Mouse (Mus musculus) midbrain, postnatal 0 days (tissue): ENCODE measurements around the gene F2rl3. TPM values are rescaled to one million over a fixed set of nuclear protein-coding genes. Genes with fewer than 3 reads are reported as not detected.
A peak's percentile ranks its signal among the peaks of the same experiment; 100 is the strongest.

Experiments used
- ATAC-seq: fragments of 200-750 bp; cut with Nextera tagmentation; 2 replicates; pipeline ENCODE4 v1.8.0; 2017; ENCODE audit warnings: moderate number of reproducible peaks, mild to moderate bottlenecking, moderate TSS enrichment, moderate library complexity; ENCODE audit not compliant: low FRiP score
- DNase-seq: peaks from one replicate; pipeline ENCODE4 v3.0.0-alpha.2; 2015; ENCODE audit warnings: low spot score
- H3K27ac ChIP-seq: fragments of 300-500 bp; sonication (generic); 2 replicates; pipeline ENCODE4 v1.5.1; 2014; ENCODE audit warnings: low read depth, mild to moderate bottlenecking, low read length, mixed read lengths
- H3K27me3 ChIP-seq: fragments of 300-500 bp; sonication (generic); 2 replicates; pipeline ENCODE4 v1.6.1; 2014; ENCODE audit warnings: low read length, control low read depth, mixed read lengths; ENCODE audit not compliant: insufficient read depth
- H3K36me3 ChIP-seq: fragments of 300-500 bp; sonication (generic); 2 replicates; pipeline ENCODE4 v1.6.1; 2014; ENCODE audit warnings: low read length, control low read depth, mixed read lengths; ENCODE audit not compliant: insufficient read depth
- H3K4me1 ChIP-seq: fragments of 300-500 bp; sonication (generic); 2 replicates; pipeline ENCODE4 v1.6.1; 2014; ENCODE audit warnings: mild to moderate bottlenecking, control low read depth, antibody characterized with exemption, low read length, mixed read lengths; ENCODE audit not compliant: insufficient read depth
- H3K4me2 ChIP-seq: fragments of 300-500 bp; sonication (generic); 2 replicates; pipeline ENCODE4 v1.6.1; 2014; ENCODE audit warnings: low read depth, mild to moderate bottlenecking, low read length, mixed read lengths; ENCODE audit not compliant: poor library complexity, severe bottlenecking
- H3K4me3 ChIP-seq: fragments of 300-500 bp; sonication (generic); 2 replicates; pipeline ENCODE4 v1.5.1; 2014; ENCODE audit warnings: low read depth, mild to moderate bottlenecking, low read length, moderate library complexity
- H3K9ac ChIP-seq: fragments of 300-500 bp; sonication (generic); replicated peaks from 2 replicates; pipeline ENCODE4 v1.6.1; 2014; ENCODE audit warnings: mild to moderate bottlenecking, low read length, moderate library complexity, mixed read lengths; ENCODE audit not compliant: poor library complexity, severe bottlenecking
- H3K9me3 ChIP-seq: fragments of 300-500 bp; sonication (generic); 2 replicates; pipeline ENCODE4 v1.6.1; 2016; ENCODE audit warnings: low read length, control low read depth
- CTCF ChIP-seq: IDR thresholded peaks from 2 replicates; pipeline ENCODE4 v1.5.1; 2016; ENCODE audit warnings: antibody characterized with exemption, mild to moderate bottlenecking
- WGBS: fragments of 180-500 bp; shearing (Covaris S2); extraction: QIAGEN DNeasy Blood & Tissue Kit; methylation state at CpG from one replicate; pipeline ENCODE4 v1.1.7; 2014; 5-methylcytosine and 5-hydroxymethylcytosine counted together
- polyA plus RNA-seq: library from polyadenylated mRNA; unstranded; fragments of >200 nt; fragmentation: Nextera tagmentation; extraction: Ambion mirVana; gene quantifications from 2 replicates; pipeline ENCODE4 v1.2.1, GENCODE M21; 2015
- total RNA-seq: library from RNA; depleted of rRNA; stranded (reverse); fragments of >200 nt; gene quantifications from 2 replicates; pipeline ENCODE4 v1.2.3, GENCODE M21; 2014

The F2rl3 gene
- total and polyA plus RNA-seq, 2 experiments from 2014 or later: 0.28 to 0.49 TPM

GRCm38 (mm10) chr8:72756771-72757390 lies 4.8 kb upstream of the F2rl3 start:
- Histone ChIP-seq H3K9me3 (no peaks in the 10 kb centered on the region), H3K27me3 (no peaks in the 10 kb centered on the region), H3K4me1 (no peaks in the 10 kb centered on the region), H3K36me3 (peaks cover 54% of the 10 kb centered on the region), H3K9ac (no peak overlapping the region), H3K4me3 (no peak overlapping the region), H3K27ac (no peak overlapping the region), H3K4me2 (no peak overlapping the region)
- no peak for DNase-seq
- no peak for TF ChIP-seq CTCF
- no peak for ATAC-seq
- 97% methylated on average over 34 of the region's 35 CpGs for WGBS

- H3K9ac ChIP-seq: no peak overlapping the region
- H3K4me1 ChIP-seq: no peaks in the 10 kb centered on the region
- no peak for ATAC-seq
- no peaks in the 10 kb centered on the region for H3K27me3 ChIP-seq
- no peak overlapping the region for H3K4me3 ChIP-seq
- no peak for TF ChIP-seq CTCF
- no peak for DNase-seq
- 88% methylated on average over 15 of the region's 15 CpGs for WGBS
- no peak overlapping the region for H3K4me2 ChIP-seq
- H3K27ac ChIP-seq: no peak overlapping the region
- no peaks in the 10 kb centered on the region for H3K9me3 ChIP-seq
- H3K36me3 ChIP-seq: peaks cover 46% of the 10 kb centered on the region
Measured at GRCm38 (mm10) chr8:72757426-72758195, 4.1 kb upstream of the F2rl3 start.

- H3K4me1 ChIP-seq: no peaks in the 10 kb centered on the region
- H3K27me3 ChIP-seq: no peaks in the 10 kb centered on the region
- no peak overlapping the region for H3K9ac ChIP-seq
- H3K4me2 ChIP-seq: no peak overlapping the region
- no peak overlapping the region for H3K27ac ChIP-seq
- H3K4me3 ChIP-seq: no peak overlapping the region
- peaks cover 40% of the 10 kb centered on the region for H3K36me3 ChIP-seq
- TF ChIP-seq CTCF: peak; percentile 53
- no peak for ATAC-seq
- no peak for DNase-seq
- no peaks in the 10 kb centered on the region for H3K9me3 ChIP-seq
Measured at GRCm38 (mm10) chr8:72758310-72758709, 3.4 kb upstream of the F2rl3 start.

DNA sequence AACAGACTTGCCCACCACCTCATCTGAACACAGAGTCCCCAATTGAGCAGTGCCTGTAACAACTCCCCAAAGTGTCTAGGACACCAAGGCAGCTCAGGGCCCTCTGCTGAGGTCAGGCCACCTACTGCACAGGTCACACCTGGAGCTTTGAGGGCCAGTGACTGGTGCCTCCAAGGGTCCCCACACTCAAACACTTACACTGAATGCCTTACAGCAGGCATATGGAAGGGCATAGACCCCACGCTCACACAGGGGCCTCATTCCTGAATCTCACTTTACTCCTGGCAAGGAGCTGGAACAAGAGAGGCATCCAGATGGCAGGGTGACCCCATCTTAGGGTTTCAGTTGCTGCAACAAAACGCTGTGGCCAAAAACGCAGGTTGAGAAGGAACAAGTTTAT lies 1.5 kb upstream of the F2rl3 start:
- ATAC-seq (no peak), DNase-seq (no peak)
- Histone ChIP-seq H3K36me3 (peaks cover 27% of the 10 kb centered on the region), H3K27ac (no peak overlapping the region), H3K4me1 (no peaks in the 10 kb centered on the region), H3K27me3 (no peaks in the 10 kb centered on the region), H3K4me2 (no peak overlapping the region), H3K4me3 (no peak overlapping the region), H3K9me3 (no peaks in the 10 kb centered on the region), H3K9ac (no peak overlapping the region)
- no peak for TF ChIP-seq CTCF
- WGBS: 94% methylated on average over 3 of the region's 3 CpGs

GRCm38 (mm10) chr8:72762306-72762705 lies 626 bp downstream of the F2rl3 start:
- no peak for TF ChIP-seq CTCF
- no peak for ATAC-seq
- Histone ChIP-seq H3K4me1 (no peaks in the 10 kb centered on the region), H3K9ac (no peak overlapping the region), H3K27ac (no peak overlapping the region), H3K27me3 (no peaks in the 10 kb centered on the region), H3K4me3 (no peak overlapping the region), H3K9me3 (no peaks in the 10 kb centered on the region), H3K4me2 (no peak overlapping the region), H3K36me3 (peaks cover 9% of the 10 kb centered on the region)
- 86% methylated on average over 12 of the region's 12 CpGs for WGBS
- DNase-seq: no peak

GRCm38 (mm10) chr8:72765696-72766095 lies 4.0 kb downstream of the F2rl3 start:
- Histone ChIP-seq H3K27ac (no peak overlapping the region), H3K4me2 (no peak overlapping the region), H3K4me3 (no peak overlapping the region), H3K27me3 (no peaks in the 10 kb centered on the region), H3K9ac (no peak overlapping the region), H3K4me1 (no peaks in the 10 kb centered on the region), H3K9me3 (no peaks in the 10 kb centered on the region), H3K36me3 (no peaks in the 10 kb centered on the region)
- no peak for DNase-seq
- 75% methylated on average over 4 of the region's 4 CpGs for WGBS
- no peak for TF ChIP-seq CTCF
- ATAC-seq: no peak
